In the genomic region with DNA sequence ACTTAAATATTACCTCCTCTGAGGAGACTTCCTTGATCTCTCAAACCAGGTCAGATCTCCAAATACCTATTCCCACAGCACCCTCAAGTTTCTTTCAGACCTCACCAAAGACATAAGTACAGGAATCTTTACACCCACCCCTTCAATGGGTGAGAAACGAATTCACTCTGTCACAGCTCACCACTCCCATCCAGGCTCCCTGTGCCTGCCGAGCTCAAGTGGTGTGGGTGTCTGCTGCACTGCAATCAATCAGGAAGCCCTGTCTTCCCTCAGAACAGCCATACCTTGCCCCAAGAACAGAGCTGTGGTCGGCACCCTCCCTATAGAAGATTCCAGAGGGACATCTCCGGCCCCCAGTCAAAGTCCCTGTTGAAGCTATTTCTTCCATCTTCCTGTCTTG, we compare ENCODE assay signal across 23 mouse cellular contexts.
DNase-seq lines count a peak whose midpoint lies in the region; ATAC-seq lines count a peak whose summit lies in the region.
"Had no signal": no experiment of that assay in that cellular context is flagged by ENCODE, and none has a peak within 500 bp of the region (broad histone marks: within the 10 kb centered on the region; RNA-seq: fewer than 3 reads in every experiment).

No protein-coding gene starts in this region.

- no peak overlapping the region for H3K9ac ChIP-seq in midbrain, embryonic 11.5 days (ENCODE audit: low read length)
- H3K9ac ChIP-seq in midbrain, embryonic 13.5 days (replicated peaks): no peak overlapping the region
- H3K9ac ChIP-seq: embryonic facial prominence, embryonic 13.5 days; embryonic facial prominence, embryonic 15.5 days; forebrain, embryonic 12.5 days had no signal

- H3K4me1 ChIP-seq in midbrain, embryonic 11.5 days (ENCODE audit: control insufficient read depth, insufficient read depth, low read length): no peaks in the 10 kb centered on the region
- H3K4me1 ChIP-seq in midbrain, embryonic 13.5 days (replicated peaks): no peaks in the 10 kb centered on the region
- H3K4me1 ChIP-seq: embryonic facial prominence, embryonic 15.5 days; forebrain, embryonic 10.5 days; forebrain, embryonic 12.5 days had no signal

- no peaks in the 10 kb centered on the region for H3K36me3 ChIP-seq in midbrain, embryonic 11.5 days (ENCODE audit: control insufficient read depth, insufficient read depth, low read length)
- H3K36me3 ChIP-seq in midbrain, embryonic 13.5 days: no peaks in the 10 kb centered on the region
- H3K36me3 ChIP-seq: embryonic facial prominence, embryonic 13.5 days; embryonic facial prominence, embryonic 15.5 days; forebrain, embryonic 10.5 days; forebrain, embryonic 12.5 days had no signal

- H3K27me3 ChIP-seq in midbrain, embryonic 11.5 days (ENCODE audit: control insufficient read depth, insufficient read depth, low read length): no peaks in the 10 kb centered on the region
- H3K27me3 ChIP-seq in midbrain, embryonic 13.5 days: no peaks in the 10 kb centered on the region
- H3K27me3 ChIP-seq: embryonic facial prominence, embryonic 13.5 days; embryonic facial prominence, embryonic 15.5 days; forebrain, embryonic 12.5 days had no signal

- no peak overlapping the region for H3K4me3 ChIP-seq in midbrain, embryonic 11.5 days (ENCODE audit: low read depth, low read length)
- no peak overlapping the region for H3K4me3 ChIP-seq in midbrain, embryonic 13.5 days (replicated peaks)
- H3K4me3 ChIP-seq: embryonic facial prominence, embryonic 13.5 days; embryonic facial prominence, embryonic 15.5 days; erythroblast, embryonic 14.5 days; forebrain, embryonic 10.5 days; forebrain, embryonic 12.5 days had no signal

- H3K27ac ChIP-seq in midbrain, embryonic 11.5 days (ENCODE audit: low read depth, low read length): no peak overlapping the region
- no peak overlapping the region for H3K27ac ChIP-seq in midbrain, embryonic 13.5 days
- H3K27ac ChIP-seq: embryonic facial prominence, embryonic 13.5 days; embryonic facial prominence, embryonic 15.5 days; forebrain, embryonic 10.5 days; forebrain, embryonic 12.5 days had no signal

- no peaks in the 10 kb centered on the region for H3K9me3 ChIP-seq in midbrain, embryonic 11.5 days (ENCODE audit: control insufficient read depth, low read length)
- no peaks in the 10 kb centered on the region for H3K9me3 ChIP-seq in midbrain, embryonic 13.5 days
- H3K9me3 ChIP-seq: embryonic facial prominence, embryonic 13.5 days; embryonic facial prominence, embryonic 15.5 days; forebrain, embryonic 10.5 days; forebrain, embryonic 12.5 days had no signal

- no peak overlapping the region for H3K4me2 ChIP-seq in midbrain, embryonic 11.5 days
- H3K4me2 ChIP-seq in midbrain, embryonic 13.5 days (replicated peaks): no peak overlapping the region
- H3K4me2 ChIP-seq: embryonic facial prominence, embryonic 13.5 days; embryonic facial prominence, embryonic 15.5 days; forebrain, embryonic 12.5 days had no signal

- WGBS in midbrain, embryonic 11.5 days: 75% methylated on average over 4 of the region's 4 CpGs
- WGBS in midbrain, embryonic 13.5 days: 73% methylated on average over 4 of the region's 4 CpGs

- ATAC-seq in midbrain, embryonic 11.5 days (ENCODE audit: low FRiP score): no peak
- ATAC-seq in midbrain, embryonic 13.5 days: no peak
- ATAC-seq: activated CD4-positive, CD25-positive, alpha-beta regulatory T cell, adult 4 months; forebrain, embryonic 14.5 days; forebrain, embryonic 16.5 days had no signal

- DNase-seq in midbrain, embryonic 11.5 days (ENCODE audit: low spot score, missing footprints): peak; percentile 28
- DNase-seq in brain, adult 2 months (ENCODE audit: low read depth, low spot score): peak; percentile 53
- DNase-seq in telencephalon, adult 2 months (ENCODE audit: low read depth, low spot score): peak; percentile 8
- no peak for DNase-seq in kidney, postnatal 10 days
- DNase-seq: adrenal gland, adult 8-10 months; adrenal gland, postnatal 14 days; adrenal gland, postnatal 36 days; cerebellum, adult 11 months; cerebellum, adult 18-20 months; cerebellum, adult 8-10 months; cerebellum, adult 9-11 months; cerebellum, postnatal 14 days; cerebellum, postnatal 36 days; embryo, embryonic 11 days had no signal
